Mouse (Mus musculus): ENCODE measurements around the gene Tex13c2.

Tex13c2 gene

DNA sequence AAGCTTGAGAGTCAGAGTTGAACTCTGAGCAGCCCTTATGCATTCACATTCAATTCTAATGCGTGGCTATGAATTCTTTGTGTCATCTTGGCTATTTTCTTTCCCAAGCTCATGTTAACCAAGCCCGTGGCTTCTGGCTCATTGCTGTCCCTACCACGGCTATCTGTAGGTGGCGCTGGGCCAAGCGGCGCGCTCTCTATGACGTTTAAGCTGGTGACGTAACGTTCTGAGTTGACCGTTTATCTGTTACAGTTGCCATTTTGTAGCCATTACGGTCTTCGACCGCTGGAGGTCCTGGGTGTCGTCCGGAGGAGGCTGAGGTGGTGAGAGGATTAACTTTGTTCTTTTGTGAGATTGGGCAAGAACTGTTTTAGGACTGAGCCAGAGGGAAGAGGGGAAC lies at the start of gene Tex13c2:
Gene Tex13c2 (plus strand): TSS at position 246 of the 400 bp plus-strand sequence.
- in situ Hi-C loops (cut with MboI; ENCODE audit: low sequenced_read_pairs) = no loop called here

DNA sequence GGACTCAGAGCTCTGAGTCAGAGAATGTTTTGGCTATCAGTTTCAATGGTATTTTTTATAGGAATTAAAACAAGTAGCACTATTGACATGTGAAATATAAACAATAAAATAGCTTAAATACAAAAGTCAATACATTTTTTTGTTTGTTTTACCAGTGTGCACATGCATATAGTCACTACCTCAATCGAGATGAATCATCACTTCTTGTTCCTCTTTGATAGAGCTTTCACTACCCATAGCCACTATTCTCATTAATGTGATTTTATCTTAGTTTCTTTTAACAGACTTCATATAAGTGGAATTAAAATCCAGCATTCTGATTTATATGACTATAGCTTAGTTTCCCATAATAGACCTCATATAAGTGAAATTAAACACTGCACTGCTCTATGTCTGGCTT lies 39.2 kb upstream of the Tex13c2 start:
- in situ Hi-C loops (cut with MboI; ENCODE audit: low sequenced_read_pairs) = no loop called here

DNA sequence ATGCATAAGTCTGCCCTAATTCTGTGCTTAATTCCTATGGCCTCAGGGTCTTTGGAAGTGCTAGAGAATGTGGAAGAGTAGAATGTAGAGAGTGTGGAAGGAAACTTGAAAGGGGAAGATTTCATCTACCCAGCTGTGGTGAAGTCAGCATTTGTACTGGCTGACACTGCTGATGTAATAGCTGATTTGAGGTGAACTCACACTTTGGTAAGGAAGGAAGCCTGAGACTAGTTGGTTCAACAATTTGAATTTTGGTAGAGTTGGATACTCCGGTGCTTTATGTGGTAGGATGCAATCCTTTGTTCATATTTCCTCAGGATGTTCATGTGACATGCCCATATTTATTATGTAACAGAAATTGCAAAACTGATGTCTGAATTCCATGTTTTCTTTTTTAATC lies 36.5 kb upstream of the Tex13c2 start:
- in situ Hi-C loops (cut with MboI; ENCODE audit: low sequenced_read_pairs) = no loop called here

DNA sequence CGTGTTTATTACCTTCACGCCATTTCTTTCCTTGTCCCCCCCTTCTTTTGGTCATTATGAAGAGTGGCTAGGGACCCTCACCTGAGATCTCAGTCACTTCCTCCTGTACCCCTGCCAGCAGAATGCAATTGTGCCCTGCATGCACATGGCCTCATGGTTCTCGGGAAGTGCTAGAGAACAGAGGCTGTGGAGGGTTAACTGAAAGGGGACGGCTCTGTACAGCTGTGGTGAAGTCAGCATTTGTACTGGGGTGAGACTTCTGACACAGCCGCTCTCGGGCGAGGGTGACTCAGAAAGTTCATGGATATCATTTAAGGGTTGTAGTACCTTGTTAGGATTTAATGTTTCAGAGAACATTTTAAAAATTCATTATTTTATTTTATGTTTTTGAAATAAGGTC lies 35.0 kb upstream of the Tex13c2 start:
- in situ Hi-C loops (cut with MboI; ENCODE audit: low sequenced_read_pairs) = no loop called here

DNA sequence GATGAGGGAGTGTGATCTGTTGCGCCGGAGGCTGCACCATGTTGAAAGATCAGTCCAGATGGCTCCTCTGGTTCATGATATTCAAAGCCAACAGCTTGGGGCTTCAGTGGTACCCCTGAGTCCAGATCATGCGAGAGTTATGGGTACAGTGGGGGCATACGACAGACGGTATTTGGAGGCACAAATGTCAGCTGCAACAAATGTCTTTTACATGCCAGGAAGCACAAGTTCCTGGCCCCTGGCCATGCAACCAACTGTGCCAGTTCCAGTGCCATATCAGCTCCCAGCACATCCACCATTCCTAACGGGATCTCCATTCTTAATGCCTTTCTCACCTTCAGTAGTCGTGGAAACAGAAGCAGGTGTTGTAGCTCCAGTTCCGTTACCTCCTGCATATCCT lies 845 bp downstream of the Tex13c2 start:
- in situ Hi-C loops (cut with MboI; ENCODE audit: low sequenced_read_pairs) = no loop called here

DNA sequence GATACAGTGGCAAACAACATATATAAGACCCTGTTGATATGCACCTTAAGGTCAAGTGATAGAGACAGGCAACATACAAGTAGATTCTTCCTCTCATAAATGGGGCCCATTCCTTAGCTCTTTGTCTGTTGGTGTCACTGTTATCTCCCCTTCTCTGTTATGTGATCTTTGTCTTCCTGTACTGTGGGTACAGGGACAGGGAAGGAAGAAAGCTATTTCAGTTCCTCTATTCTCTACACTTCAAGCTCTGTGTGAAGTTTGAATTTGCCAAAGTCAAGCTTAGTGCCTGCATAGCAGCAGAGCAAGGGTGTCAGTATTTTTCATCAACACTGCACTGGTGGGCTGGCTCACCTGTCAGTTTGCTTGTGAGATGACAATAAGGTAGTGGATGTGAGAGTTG lies 11.0 kb downstream of the Tex13c2 start:
- in situ Hi-C loops (cut with MboI; ENCODE audit: low sequenced_read_pairs) = no loop called here

DNA sequence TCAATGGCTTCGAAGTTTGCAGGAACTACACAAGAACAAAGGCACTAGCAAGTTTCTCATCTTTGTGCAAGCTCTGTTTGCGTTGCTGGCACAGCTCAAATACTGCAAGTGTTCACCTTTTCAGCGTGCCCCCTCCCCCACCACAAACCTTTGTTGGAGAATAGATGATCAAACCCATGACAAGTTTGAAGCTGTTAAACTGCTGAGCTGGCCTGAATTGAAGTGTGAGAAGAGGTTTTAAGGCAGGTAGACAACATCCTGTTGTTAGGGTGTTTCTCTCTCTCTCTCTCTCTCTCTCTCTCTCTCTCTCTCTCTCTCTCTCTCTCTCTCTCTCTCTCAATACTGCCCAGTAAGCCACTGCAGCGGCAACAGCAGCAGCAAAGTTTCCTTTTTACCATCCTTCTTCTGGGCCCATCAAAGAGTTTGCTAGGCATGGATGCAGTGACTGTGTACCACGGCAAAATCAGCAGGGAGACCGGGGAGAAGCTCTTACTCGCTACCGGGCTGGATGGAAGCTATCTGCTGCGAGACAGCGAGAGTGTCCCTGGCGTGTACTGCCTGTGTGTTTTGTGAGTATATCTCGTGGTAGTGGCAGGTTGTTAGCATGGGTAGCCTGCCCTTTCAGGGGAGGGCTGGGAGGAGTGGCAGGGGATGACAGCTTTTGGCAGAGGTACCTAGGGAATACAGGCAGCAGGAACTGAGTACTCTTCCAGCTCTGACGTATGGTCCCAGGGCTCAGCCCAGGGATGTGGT lies 13.0 kb downstream of the Tex13c2 start, which contains the start of gene Sh2d1a:
Gene Sh2d1a (plus strand): TSS at position 163 of the 753 bp plus-strand sequence.
- in situ Hi-C loops (cut with MboI; ENCODE audit: low sequenced_read_pairs) = no loop called here

DNA sequence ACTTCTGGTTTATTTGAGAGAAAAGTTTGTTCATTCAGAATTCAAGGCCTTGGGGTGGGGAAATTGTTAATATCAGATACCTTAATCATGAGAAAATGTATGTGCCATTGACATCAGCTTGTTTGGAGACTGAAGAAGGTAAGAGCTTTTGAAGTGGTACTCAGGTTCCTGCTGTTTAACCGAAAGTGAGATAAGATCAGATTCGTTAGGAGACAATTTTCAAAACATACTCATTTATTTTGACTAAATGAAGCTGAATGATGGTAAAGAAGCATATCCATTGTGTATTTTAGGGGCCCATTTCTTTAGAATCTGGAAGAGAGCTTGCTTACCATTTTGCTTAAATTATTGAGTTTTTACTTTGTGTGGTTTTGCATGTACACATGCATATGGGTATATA lies 21.6 kb downstream of the Tex13c2 start:
- in situ Hi-C loops (cut with MboI; ENCODE audit: low sequenced_read_pairs) = no loop called here

DNA sequence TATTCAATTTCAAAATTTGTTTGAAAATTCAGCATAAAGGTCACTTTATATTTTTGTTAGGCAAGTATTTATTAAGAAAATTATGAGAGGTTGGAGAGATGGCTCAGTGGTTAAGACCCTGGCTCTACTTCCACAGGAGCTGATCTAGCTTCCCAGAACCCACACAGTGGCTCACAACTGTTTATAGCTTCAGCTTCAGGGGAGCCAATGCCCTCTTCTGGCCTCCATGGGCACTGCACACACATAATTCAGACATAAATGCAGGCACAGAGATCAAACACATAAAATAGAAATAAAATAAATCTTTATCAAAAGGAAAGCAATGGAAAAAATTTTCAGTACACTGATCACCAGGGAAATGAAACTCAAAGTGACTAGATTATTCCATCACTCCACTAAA lies 23.1 kb downstream of the Tex13c2 start:
- in situ Hi-C loops (cut with MboI; ENCODE audit: low sequenced_read_pairs) = no loop called here

DNA sequence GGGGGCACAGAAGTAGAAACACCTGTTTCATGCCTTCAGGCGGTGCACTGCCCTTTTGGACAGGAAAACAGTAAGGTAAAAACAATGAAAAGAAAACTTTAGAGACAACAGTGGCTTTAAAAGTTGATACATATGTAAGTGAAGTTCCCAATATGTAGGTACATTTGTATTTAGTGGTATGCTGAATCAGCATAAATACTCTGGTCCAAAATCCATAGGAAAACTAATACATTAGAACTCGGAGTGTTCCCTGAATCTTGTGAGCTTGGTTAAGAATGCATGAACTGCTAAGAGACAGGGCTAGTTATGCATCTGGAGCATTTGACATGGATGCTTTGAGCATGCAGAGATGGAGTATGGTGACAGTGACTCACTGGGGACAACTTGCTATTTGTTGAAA lies 33.4 kb downstream of the Tex13c2 start:
- in situ Hi-C loops (cut with MboI; ENCODE audit: low sequenced_read_pairs) = no loop called here

DNA sequence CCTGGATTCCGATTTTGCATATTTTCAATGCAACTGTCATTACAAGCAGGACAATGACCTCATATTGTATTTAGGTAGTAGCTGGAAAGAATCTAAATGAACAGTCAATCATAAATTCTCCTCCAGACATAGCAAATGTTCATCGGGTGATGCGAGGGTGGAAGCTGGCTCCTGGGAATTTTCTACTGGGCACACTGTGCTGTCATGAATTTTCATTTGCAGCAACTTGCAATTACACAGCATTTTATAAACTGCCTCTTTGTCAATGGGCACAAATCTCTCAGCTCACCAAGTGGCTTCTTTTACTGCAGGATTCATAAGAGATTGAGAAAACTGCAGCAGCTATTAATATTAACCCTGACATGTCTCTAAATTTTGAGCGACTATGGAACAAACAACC lies 41.2 kb downstream of the Tex13c2 start:
- in situ Hi-C loops (cut with MboI; ENCODE audit: low sequenced_read_pairs) = no loop called here

DNA sequence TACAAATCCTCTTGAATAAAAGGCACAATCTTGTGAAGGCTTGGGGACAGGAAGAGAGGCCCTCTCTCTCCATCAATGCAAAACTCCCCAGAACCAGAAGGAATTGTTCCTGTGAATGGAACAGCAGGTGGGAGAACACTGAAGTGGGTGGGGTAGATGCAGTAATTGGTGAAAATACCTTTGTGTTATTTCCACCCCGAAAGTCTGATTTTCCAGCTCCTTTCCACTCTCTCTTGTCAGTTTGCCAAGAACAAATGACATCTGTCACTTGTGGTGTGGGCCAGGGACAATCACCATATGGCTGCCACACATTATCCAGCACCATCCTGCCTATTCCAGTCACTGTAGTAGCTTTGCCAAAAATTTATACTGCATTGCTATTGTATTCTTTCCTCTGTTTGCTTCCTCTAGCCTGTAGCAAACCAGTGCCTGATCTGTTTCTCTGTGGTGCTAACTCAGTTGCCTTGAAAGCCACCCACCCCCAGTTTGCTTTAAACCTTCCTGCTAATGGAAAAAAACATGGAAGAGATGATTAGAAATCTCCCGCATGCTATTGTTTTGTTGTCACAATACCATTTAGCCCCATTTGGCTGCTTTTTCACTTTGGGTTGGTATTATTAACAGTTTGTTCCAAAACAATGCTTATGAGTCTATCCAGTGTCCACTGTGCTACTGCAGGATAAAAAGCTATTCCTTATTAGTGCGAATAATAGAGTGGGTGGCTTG lies 50.7 kb downstream of the Tex13c2 start:
- in situ Hi-C loops (cut with MboI; ENCODE audit: low sequenced_read_pairs) = no loop called here

DNA sequence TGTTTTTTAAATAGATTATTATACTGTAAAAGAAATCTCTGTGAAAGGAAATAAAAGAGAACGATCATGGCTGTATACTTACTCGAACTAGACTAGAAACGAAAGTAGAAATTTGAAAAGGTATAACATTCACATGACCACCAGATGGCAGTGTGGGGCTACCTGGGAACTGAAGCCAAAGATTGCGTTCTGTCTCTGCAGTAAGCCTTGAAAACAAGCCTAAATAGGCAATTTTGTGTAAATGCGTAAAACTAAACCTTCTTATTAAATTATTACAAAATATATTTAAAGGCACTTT lies 51.2 kb downstream of the Tex13c2 start:
- in situ Hi-C loops (cut with MboI; ENCODE audit: low sequenced_read_pairs) = no loop called here

All from CH12F3 (cell line).